Mouse (Mus musculus) brain, embryonic 14.5 days (tissue): ENCODE results near the gene Olfr1502. TPM values are rescaled to one million over a fixed set of nuclear protein-coding genes. Genes with fewer than 3 reads are reported as not detected.
"Not testable (repeated sequence)": the region's sequence is repeated elsewhere in the genome, so short reads cannot be mapped to it uniquely, and the experiment has no call there.

Source experiments
- DNase-seq: peaks from one replicate; pipeline ENCODE4 v3.0.0-alpha.2; 2011; ENCODE audit warnings: low read depth
- CTCF ChIP-seq: fragments of 200-500 bp; IDR thresholded peaks from 2 replicates; pipeline ENCODE4 v1.5.1; 2012; ENCODE audit warnings: inconsistent platforms, mild to moderate bottlenecking, moderate library complexity, borderline replicate concordance; ENCODE audit not compliant: insufficient read depth, insufficient read length; ENCODE audit errors: extremely low read depth
- POLR2A ChIP-seq: fragments of 200-500 bp; IDR thresholded peaks from 2 replicates; pipeline ENCODE4 v1.6.1; 2012; ENCODE audit warnings: mild to moderate bottlenecking, inconsistent platforms, borderline replicate concordance; ENCODE audit not compliant: poor library complexity, insufficient read depth, insufficient read length, severe bottlenecking; ENCODE audit errors: extremely low read depth
- polyA plus RNA-seq: library from polyadenylated mRNA; depleted of rRNA; stranded (reverse); fragments of >200 nt; gene quantifications from 2 replicates; pipeline ENCODE4 v1.2.3, GENCODE M21; 2012; rRNA removed

The Olfr1502 gene
- not detected in 2 replicates for polyA plus RNA-seq

DNA sequence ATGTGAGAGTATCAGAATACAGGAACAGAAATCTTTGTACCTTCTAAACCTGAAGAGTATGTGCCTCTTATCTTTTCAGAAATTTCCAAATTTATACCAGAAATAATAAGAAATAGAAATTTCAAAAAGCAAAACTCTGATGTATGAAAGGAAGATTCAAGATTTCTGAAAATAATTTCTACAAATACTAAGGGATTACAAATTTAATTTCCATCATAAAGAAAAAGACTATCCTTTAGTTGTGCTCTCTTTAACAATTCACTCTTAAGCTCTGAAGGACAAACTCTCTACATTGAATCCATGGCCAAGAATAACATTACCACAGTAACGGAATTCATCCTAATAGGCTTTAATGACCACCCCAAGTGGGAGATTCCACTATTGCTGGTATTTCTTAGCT, at the start of gene Olfr1502:
Gene Olfr1502 (plus strand): TSS at position 301 of the 400 bp plus-strand sequence.
- no peak for DNase-seq
- TF ChIP-seq POLR2A (no peak), CTCF (no peak)

DNA sequence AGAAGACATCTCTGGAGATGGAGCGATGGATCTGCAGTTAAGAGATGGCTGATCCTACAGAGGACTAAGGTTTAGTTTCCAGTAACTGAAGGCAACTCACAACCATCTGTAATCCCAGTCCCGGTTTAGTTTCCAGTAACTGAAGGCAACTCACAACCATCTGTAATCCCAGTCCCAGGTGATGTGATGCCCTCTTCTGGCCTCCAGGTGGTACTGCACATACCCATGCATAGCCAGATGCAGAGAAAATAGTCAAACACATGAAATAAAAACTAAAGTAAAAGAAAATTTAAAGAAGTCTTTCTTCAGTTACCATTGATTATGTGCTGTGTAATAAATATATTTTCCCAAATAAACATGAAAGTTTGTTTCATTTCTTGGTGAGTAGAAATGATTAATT, 48.8 kb upstream of the Olfr1502 start:
- TF ChIP-seq POLR2A (no peak), CTCF (peak; percentile 8; the same call in 1 of the 2 replicates)
- no peak for DNase-seq

- TF ChIP-seq CTCF (0 out of 2 replicates have a peak, but pooled peaks have one; percentile 29), POLR2A (no peak)
- DNase-seq = peak; percentile 63
These were observed 42.8 kb upstream of the Olfr1502 start for GRCm38 (mm10) chr19:13818827-13819226.

DNA sequence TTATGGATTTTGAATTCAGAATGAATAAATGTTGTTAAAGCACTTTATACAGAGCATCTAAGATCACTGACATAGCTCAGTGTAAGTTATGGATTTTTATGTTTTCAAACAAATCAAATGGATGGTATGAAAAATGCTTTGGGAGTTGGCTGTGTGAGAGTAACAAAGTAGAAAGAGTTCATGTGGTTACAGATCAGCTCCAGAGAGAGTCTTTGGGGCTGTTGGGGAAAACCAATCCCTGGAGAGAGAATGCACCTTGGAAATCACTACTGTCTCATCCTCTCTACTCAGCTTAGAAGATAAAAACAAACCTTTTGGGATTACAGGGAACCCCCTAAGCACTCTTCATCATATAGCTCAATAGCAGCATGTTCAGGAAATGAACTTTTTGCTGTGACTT, 42.2 kb upstream of the Olfr1502 start, which contains the start of gene Olfr1499:
Gene Olfr1499 (minus strand): TSS at position 101 of the 400 bp plus-strand sequence.
- TF ChIP-seq CTCF (no peak), POLR2A (no peak)
- DNase-seq = no peak

DNA sequence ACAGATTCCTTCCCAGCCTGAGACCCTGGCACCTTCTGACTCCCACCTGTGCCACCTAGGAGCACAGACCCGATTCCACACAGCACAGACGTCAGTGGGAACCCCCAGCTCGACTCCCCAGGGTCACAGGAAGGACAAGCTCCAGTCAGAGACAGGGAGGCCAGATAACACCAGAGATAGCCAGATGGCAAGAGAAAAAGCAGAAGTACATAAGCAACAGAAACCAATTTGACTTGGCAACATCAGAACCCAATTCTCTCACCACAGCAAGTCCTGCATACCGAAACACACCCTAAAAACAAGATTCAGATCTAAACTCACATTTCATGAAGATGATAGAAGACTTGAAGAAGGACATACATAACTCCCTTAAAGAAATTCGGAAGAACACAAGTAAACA, 40.7 kb upstream of the Olfr1502 start:
- TF ChIP-seq POLR2A = no peak
- TF ChIP-seq CTCF = no peak
- no peak for DNase-seq

- DNase-seq = peak; percentile 0
- no peak for TF ChIP-seq CTCF
- TF ChIP-seq POLR2A = no peak
These were observed 33.1 kb upstream of the Olfr1502 start for GRCm38 (mm10) chr19:13828447-13828846.

- DNase-seq = no peak
These were observed 31.2 kb upstream of the Olfr1502 start, which contains the start of gene Olfr1500 for GRCm38 (mm10) chr19:13830388-13830787. Olfr1500 (minus strand) TSS chr19:13830488.

DNA sequence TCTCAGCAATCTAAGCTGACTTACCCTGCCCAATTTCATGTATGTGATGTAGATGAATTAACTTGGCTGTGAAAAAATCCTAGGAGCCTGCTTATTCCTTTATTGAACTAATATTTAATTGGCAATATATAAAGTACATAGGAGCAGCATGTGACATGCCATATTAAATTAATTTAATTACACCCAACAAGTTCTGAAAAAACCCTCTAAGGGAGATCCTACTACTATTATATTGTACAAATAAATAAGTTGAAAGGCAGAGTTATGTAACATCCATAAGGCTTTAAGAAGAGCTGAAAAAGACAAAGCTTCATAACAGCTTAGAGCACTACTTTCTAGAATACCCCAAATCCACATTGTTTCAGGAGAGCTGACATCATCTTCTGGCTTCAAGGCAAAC, 11.0 kb upstream of the Olfr1502 start, which contains the start of gene Olfr1501:
Gene Olfr1501 (minus strand): TSS at position 101 of the 400 bp plus-strand sequence.
- DNase-seq = not testable (repeated sequence)

More at GRCm38 (mm10) chr19:13830388-13830787, 31.2 kb upstream of the Olfr1502 start, which contains the start of gene Olfr1500:
- TF ChIP-seq POLR2A = no peak
- no peak for TF ChIP-seq CTCF

- TF ChIP-seq CTCF = no peak
- no peak for TF ChIP-seq POLR2A
These were observed 36.2 kb downstream of the Olfr1502 start, which contains the start of gene Olfr1504 for GRCm38 (mm10) chr19:13897828-13898227. Olfr1504 (minus strand) TSS chr19:13897928.

More at GRCm38 (mm10) chr19:13897828-13898227, 36.2 kb downstream of the Olfr1502 start, which contains the start of gene Olfr1504:
- DNase-seq = no peak

Other genes starting within 250 kb of the Olfr1502 start
- gene Olfr1487, start 244.4 kb upstream of the Olfr1502 start, polyA plus RNA-seq = not detected in 2 replicates
- gene Olfr1489, start 230.2 kb upstream of the Olfr1502 start, polyA plus RNA-seq = not detected in 2 replicates
- gene Olfr1490, start 210.7 kb upstream of the Olfr1502 start, polyA plus RNA-seq = not detected in 2 replicates
- gene Olfr1491, start 164.5 kb upstream of the Olfr1502 start, polyA plus RNA-seq = not detected in 2 replicates
- gene Olfr1493-ps1, start 138.5 kb upstream of the Olfr1502 start, polyA plus RNA-seq = not detected in 2 replicates
- not detected in 2 replicates for gene Olfr1494, start 122.1 kb upstream of the Olfr1502 start, polyA plus RNA-seq
- gene Olfr1495, start 97.2 kb upstream of the Olfr1502 start, polyA plus RNA-seq = not detected in 2 replicates
- gene Olfr1496, start 83.9 kb upstream of the Olfr1502 start, polyA plus RNA-seq = not detected in 2 replicates
- gene Olfr1497, start 63.6 kb upstream of the Olfr1502 start, polyA plus RNA-seq = not detected in 2 replicates
- gene Olfr1499, start 42.3 kb upstream of the Olfr1502 start, polyA plus RNA-seq = not detected in 2 replicates
- not detected in 2 replicates for gene Olfr1500, start 31.3 kb upstream of the Olfr1502 start, polyA plus RNA-seq
- gene Olfr1501, start 11.1 kb upstream of the Olfr1502 start, polyA plus RNA-seq = not detected in 2 replicates
- gene Olfr1504, start 36.1 kb downstream of the Olfr1502 start, polyA plus RNA-seq = not detected in 2 replicates
- not detected in 2 replicates for gene Olfr1505, start 51.7 kb downstream of the Olfr1502 start, polyA plus RNA-seq